Mouse (Mus musculus): ENCODE data around the gene Pkn2. TPM values are rescaled to one million over a fixed set of nuclear protein-coding genes. Genes with fewer than 3 reads are reported as not detected.

Gene Pkn2
- 12.6 and 21.2 TPM in 2 replicates for polyA plus RNA-seq (2012; rRNA removed; ENCODE audit: low replicate concordance)

DNA sequence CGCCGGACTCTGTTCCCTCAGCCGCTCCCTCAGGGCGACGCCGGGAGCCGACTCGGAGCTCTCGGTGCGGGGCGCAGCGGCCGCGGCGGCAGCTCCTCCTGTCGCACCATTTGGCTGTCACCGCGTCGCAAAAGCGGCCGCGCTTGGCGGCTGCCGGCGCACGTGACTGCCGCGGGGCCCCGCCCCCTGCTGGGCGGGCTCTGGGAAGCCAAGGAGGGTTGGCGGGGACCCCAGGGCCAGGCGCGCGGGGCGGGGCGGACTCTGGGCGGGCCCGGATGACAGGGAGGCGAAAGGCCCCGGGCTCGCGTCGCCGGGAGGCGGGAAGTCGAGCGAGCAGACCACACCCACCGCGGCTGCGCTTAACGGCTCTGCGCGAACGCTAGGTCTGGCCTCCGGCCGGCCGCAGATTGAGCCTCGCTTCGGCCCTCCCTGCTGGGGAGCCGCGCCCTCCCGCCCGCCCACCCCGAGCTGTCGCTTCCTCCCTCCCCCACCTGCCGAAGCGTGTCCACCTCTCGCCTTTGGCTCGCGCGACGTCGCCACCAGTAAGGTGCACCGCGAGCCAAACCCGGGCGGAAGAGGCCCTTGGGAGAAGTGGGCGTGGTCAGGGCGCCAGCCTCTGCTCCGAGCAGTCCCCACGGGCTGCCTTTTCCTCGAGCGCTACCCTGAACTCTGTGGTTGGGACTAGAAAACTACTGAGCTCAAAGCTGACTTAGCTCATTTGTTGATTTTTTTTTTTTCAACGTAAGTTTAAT, at the start of gene Pkn2:
Pkn2 (minus strand) TSS at position 133 of the 752 bp plus-strand sequence.

DNA sequence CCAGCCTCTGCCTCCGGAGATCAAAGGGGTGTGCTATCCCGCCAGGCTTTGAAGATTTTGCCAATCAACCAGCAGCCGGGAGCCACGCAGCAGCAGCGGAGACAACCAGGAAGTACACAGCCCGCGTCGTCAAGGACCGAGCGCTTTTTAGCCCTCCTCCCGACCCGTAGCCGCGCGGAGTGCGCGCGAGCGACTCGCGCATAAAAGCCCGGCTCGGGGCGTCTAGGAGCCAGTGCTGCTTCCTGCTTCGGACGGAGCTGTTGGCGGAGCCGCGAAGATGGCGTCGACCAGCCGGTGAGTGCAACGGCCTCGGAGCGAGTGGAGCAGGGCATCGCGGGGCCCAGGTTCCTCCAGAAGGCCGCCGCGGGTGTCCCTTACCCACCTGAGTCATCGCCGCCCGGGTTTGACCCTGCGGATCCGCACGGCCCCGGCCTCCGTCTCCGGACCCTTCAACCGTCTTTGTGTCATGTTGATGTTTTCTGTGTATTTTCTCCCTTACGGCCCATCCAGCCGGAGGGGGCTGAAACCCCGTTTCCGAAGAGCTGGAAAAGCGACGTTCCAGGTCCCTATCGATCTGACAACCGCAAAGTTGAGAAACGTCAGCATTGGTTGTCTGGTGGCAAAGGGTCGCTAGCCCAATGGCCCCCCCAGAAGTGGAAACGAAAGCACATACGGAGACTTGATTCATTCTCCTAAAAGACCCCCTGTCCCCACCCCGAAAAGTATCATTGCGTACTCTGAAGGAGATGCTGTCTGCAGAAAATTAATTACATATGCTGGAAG, 116.6 kb downstream of the Pkn2 start, which contains the start of gene Gtf2b:
Gtf2b (plus strand) TSS at position 51 of the 783 bp plus-strand sequence.

Other genes starting within 250 kb of the Pkn2 start
- gene Kyat3, start 181.0 kb downstream of the Pkn2 start, polyA plus RNA-seq (2012; rRNA removed; ENCODE audit: low replicate concordance), result 7.5 and 10.9 TPM in 2 replicates
- 19.6 and 22.2 TPM in 2 replicates for gene Gtf2b, start 117.0 kb downstream of the Pkn2 start, polyA plus RNA-seq (2012; rRNA removed; ENCODE audit: low replicate concordance)